8 mouse cellular contexts compared by ENCODE assay signal in the genomic region with DNA sequence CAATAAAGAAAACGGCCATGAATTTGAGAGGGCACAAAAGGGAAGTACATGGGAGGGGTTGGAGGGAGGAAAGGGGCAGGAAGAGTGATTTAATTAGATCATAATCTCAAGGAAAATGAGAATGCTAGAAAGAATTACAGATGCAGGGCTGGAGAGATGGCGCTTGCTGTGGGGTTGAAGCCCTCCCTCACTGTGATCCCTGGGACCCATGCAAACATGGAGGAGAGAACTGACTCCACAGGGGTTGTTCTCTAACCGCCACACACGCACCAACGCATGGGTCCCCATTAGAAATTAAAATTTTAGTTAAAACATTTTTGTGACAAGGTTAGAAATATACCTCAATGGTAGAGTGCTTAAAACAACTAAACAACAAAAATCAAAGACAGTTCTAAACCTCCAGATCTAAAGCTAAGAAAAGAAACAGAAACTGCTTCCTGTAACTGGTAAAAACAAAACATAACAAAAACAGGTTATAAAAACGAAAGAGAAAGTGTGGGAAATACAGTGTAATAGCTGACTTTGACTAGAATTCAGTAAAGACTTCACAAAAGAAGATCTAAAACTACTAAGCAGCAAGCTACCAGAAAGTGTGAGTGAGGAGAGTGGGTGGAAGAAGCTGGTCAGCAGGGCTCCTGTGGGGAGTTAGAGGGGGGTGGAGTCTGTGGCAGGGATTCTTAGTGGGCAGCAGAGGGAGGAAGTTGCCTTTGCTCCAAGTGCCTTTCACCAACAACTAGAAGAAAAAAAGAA. TPM values are rescaled to one million over a fixed set of nuclear protein-coding genes. Genes with fewer than 3 reads are reported as not detected.
DNase-seq lines count a peak whose midpoint lies in the region; ATAC-seq and TF ChIP-seq lines count a peak whose summit lies in the region.

No protein-coding gene starts in this region.

- H3K9ac ChIP-seq in kidney, embryonic 15.5 days = no peak overlapping the region
- H3K9ac ChIP-seq in intestine, embryonic 16.5 days (ENCODE audit: low read depth, low read length) = no peak overlapping the region

- 74% methylated on average over 6 of the region's 6 CpGs for whole genome bisulfite sequencing in kidney, embryonic 15.5 days
- 83% methylated on average over 6 of the region's 6 CpGs for WGBS in intestine, embryonic 16.5 days
- 89% methylated on average over 6 of the region's 6 CpGs for WGBS in hindbrain, embryonic 10.5 days

- no peak overlapping the region for H3K4me2 ChIP-seq in kidney, embryonic 15.5 days
- H3K4me2 ChIP-seq in myocyte (ENCODE audit: low read depth) = peak overlapping the region; percentile 63
- no peak overlapping the region for H3K4me2 ChIP-seq in intestine, embryonic 16.5 days (ENCODE audit: low read depth, low read length)

- no peak for TF ChIP-seq POLR2A in myocyte (IDR thresholded peaks at IDR 0.05; ENCODE audit: insufficient read length, low read depth)

- ATAC-seq in common myeloid progenitor, adult 5-6 weeks (replicated peaks; ENCODE audit: low read depth, poor library complexity, severe bottlenecking) = peak; percentile 53
- no peak for ATAC-seq in kidney, embryonic 15.5 days (replicated peaks; ENCODE audit: low FRiP score)
- no peak for ATAC-seq in intestine, embryonic 16.5 days

- H3K36me3 ChIP-seq in kidney, embryonic 15.5 days = peaks cover 31% of the 10 kb centered on the region
- peaks cover 9% of the 10 kb centered on the region for H3K36me3 ChIP-seq in myocyte (ENCODE audit: control insufficient read depth, insufficient read depth)
- peaks cover 15% of the 10 kb centered on the region for H3K36me3 ChIP-seq in intestine, embryonic 16.5 days (ENCODE audit: control insufficient read depth, insufficient read depth, low read length)
- H3K36me3 ChIP-seq in hindbrain, embryonic 10.5 days = peaks cover 58% of the 10 kb centered on the region

- H3K4me3 ChIP-seq in kidney, embryonic 15.5 days (replicated peaks) = no peak overlapping the region
- no peak overlapping the region for H3K4me3 ChIP-seq in myocyte
- no peak overlapping the region for H3K4me3 ChIP-seq in intestine, embryonic 16.5 days (ENCODE audit: low read length)
- no peak overlapping the region for H3K4me3 ChIP-seq in hindbrain, embryonic 10.5 days

- H3K4me1 ChIP-seq in kidney, embryonic 15.5 days = peaks cover 17% of the 10 kb centered on the region
- H3K4me1 ChIP-seq in intestine, embryonic 16.5 days (ENCODE audit: control insufficient read depth, insufficient read depth, low read length) = peaks cover 5% of the 10 kb centered on the region
- H3K4me1 ChIP-seq in hindbrain, embryonic 10.5 days (replicated peaks) = peaks cover 30% of the 10 kb centered on the region

- H3K79me2 ChIP-seq in myocyte (ENCODE audit: control insufficient read depth, insufficient read depth) = peaks cover 9% of the 10 kb centered on the region

- no peaks in the 10 kb centered on the region for H3K27me3 ChIP-seq in kidney, embryonic 15.5 days
- H3K27me3 ChIP-seq in myocyte (ENCODE audit: control insufficient read depth, insufficient read depth, insufficient read length) = no peaks in the 10 kb centered on the region
- no peaks in the 10 kb centered on the region for H3K27me3 ChIP-seq in intestine, embryonic 16.5 days (replicated peaks; ENCODE audit: control insufficient read depth, insufficient read depth, low read length)
- no peaks in the 10 kb centered on the region for H3K27me3 ChIP-seq in hindbrain, embryonic 10.5 days (ENCODE audit: insufficient read depth, poor library complexity, severe bottlenecking)

- peak overlapping the region; percentile 38 for H3K27ac ChIP-seq in kidney, embryonic 15.5 days
- H3K27ac ChIP-seq in intestine, embryonic 16.5 days (ENCODE audit: low read length) = no peak overlapping the region
- no peak overlapping the region for H3K27ac ChIP-seq in hindbrain, embryonic 10.5 days

- H3K9me3 ChIP-seq in kidney, embryonic 15.5 days (replicated peaks) = no peaks in the 10 kb centered on the region
- H3K9me3 ChIP-seq in intestine, embryonic 16.5 days (ENCODE audit: control insufficient read depth, low read length) = no peaks in the 10 kb centered on the region
- peaks cover 10% of the 10 kb centered on the region; the same call in 1 of the 2 replicates for H3K9me3 ChIP-seq in hindbrain, embryonic 10.5 days

- H3ac ChIP-seq in myocyte (ENCODE audit: control insufficient read depth, insufficient read length) = no peak overlapping the region

- DNase-seq in urinary bladder, postnatal 14 days (ENCODE audit: low spot score) = peak; percentile 32
- DNase-seq in urinary bladder, adult 2 months (ENCODE audit: low spot score) = no peak
- no peak for DNase-seq in cerebellum, postnatal 36 days
- no peak for DNase-seq in hindbrain, embryonic 10.5 days (ENCODE audit: low spot score)

TF ChIP-seq in myocyte, 11 proteins besides CTCF, POLR2A, EP300 and RAD21:
- TF ChIP-seq TCF3 (IDR thresholded peaks at IDR 0.05; ENCODE audit: insufficient read length, low read depth) (no peak), E2F4 (IDR thresholded peaks at IDR 0.05; ENCODE audit: insufficient read depth) (no peak), REST (IDR thresholded peaks at IDR 0.05; ENCODE audit: insufficient read depth, insufficient read length) (no peak)
TF ChIP-seq in myocyte: peak in this region for 0.

RNA-seq across cellular contexts. Expression of a gene that starts 3.1 kb away (rescaled TPM):
- polyA plus RNA-seq in urinary bladder, adult 2 months (2012; rRNA removed) = 6.3 and 7.0 TPM in 2 replicates
- 87.0 and 92.3 TPM in 2 replicates for total RNA-seq in common myeloid progenitor, adult 5-6 weeks (2017)
- 26.8 and 26.9 TPM in 2 replicates for polyA plus RNA-seq in kidney, embryonic 15.5 days (2015; fragmentation: Nextera tagmentation; extraction: Ambion mirVana)
- 4.1 TPM for polyA plus RNA-seq in myocyte (2012; fragmentation: generic; extraction: Trizol)
- polyA plus RNA-seq in intestine, embryonic 16.5 days (2015; fragmentation: Nextera tagmentation; extraction: Ambion mirVana) = 12.8 and 15.4 TPM in 2 replicates
- polyA plus RNA-seq in hindbrain, embryonic 10.5 days (2016; fragmentation: Nextera tagmentation; extraction: Ambion mirVana) = 22.9 and 28.1 TPM in 2 replicates
